Mouse (Mus musculus) midbrain, embryonic 11.5 days (tissue): ENCODE results near the gene Stkld1. TPM values are rescaled to one million over a fixed set of nuclear protein-coding genes. Genes with fewer than 3 reads are reported as not detected.

ENCODE experiments used
- ATAC-seq: fragments of 200-750 bp; cut with Nextera tagmentation; 2 replicates; pipeline ENCODE4 v1.8.0; 2017; ENCODE audit warnings: moderate TSS enrichment, moderate library complexity; ENCODE audit not compliant: low FRiP score
- DNase-seq: peaks from one replicate; pipeline ENCODE4 v3.0.0; 2015; ENCODE audit warnings: low spot score; ENCODE audit errors: missing footprints
- H3K27ac ChIP-seq: fragments of 300-500 bp; sonication (generic); 2 replicates; pipeline ENCODE4 v1.5.1; 2014; ENCODE audit warnings: low read depth, low read length
- H3K27me3 ChIP-seq: fragments of 300-500 bp; sonication (generic); 2 replicates; pipeline ENCODE4 v1.6.1; 2014; ENCODE audit warnings: mild to moderate bottlenecking, low read length, moderate library complexity, mixed read lengths; ENCODE audit not compliant: control insufficient read depth, insufficient read depth
- H3K36me3 ChIP-seq: fragments of 300-500 bp; sonication (generic); 2 replicates; pipeline ENCODE4 v1.6.1; 2014; ENCODE audit warnings: mild to moderate bottlenecking, low read length, moderate library complexity, mixed read lengths; ENCODE audit not compliant: control insufficient read depth, insufficient read depth
- H3K4me1 ChIP-seq: fragments of 300-500 bp; sonication (generic); 2 replicates; pipeline ENCODE4 v1.6.1; 2014; ENCODE audit warnings: low read length; ENCODE audit not compliant: control insufficient read depth, insufficient read depth
- H3K4me2 ChIP-seq: fragments of 300-500 bp; sonication (generic); 2 replicates; pipeline ENCODE4 v1.6.1; 2014; ENCODE audit warnings: mild to moderate bottlenecking, moderate library complexity
- H3K4me3 ChIP-seq: fragments of 300-500 bp; sonication (generic); 2 replicates; pipeline ENCODE4 v1.5.1; 2014; ENCODE audit warnings: low read depth, low read length
- H3K9ac ChIP-seq: fragments of 300-500 bp; sonication (generic); 2 replicates; pipeline ENCODE4 v1.6.1; 2014; ENCODE audit warnings: low read length
- H3K9me3 ChIP-seq: fragments of 300-500 bp; sonication (generic); 2 replicates; pipeline ENCODE4 v1.6.1; 2016; ENCODE audit warnings: low read length; ENCODE audit not compliant: control insufficient read depth
- WGBS: fragments of 180-500 bp; shearing (Covaris S2); extraction: QIAGEN DNeasy Blood & Tissue Kit; methylation state at CpG from one replicate; pipeline ENCODE4 v1.1.7; 2014; 5-methylcytosine and 5-hydroxymethylcytosine counted together
- polyA plus RNA-seq: library from polyadenylated mRNA; unstranded; fragments of >200 nt; fragmentation: Nextera tagmentation; extraction: Ambion mirVana; gene quantifications from 2 replicates; pipeline ENCODE4 v1.2.1, GENCODE M21; 2014

The Stkld1 gene
- polyA plus RNA-seq, 1 experiment from 2014 or later = not detected

DNA sequence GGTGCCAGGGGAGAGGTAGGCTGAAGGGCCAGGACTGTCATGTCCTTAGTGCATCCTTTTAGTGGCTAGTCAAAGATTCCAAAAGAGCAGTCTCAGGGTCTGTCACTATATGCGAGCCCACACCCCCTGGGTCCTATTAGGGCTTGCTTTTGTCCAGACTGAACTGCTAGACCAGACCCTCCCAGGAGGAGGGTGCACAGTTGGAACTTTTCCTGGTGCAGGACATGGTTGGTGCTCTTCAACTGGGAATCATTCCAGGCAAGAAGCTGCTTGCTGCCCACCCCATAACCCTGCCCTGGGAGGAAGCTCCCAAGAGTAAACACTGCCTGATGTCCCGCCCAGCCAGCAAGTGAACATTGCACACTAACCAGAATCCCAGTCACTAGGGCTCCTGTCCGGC is 39.3 kb downstream of the Stkld1 start, which contains the start of gene Adamts13:
Adamts13 (plus strand) TSS at position 301 of the 400 bp plus-strand sequence.
- H3K9ac ChIP-seq = no peak within 1 kb of the TSS
- no peaks in the 10 kb centered on the region for H3K27me3 ChIP-seq
- H3K9me3 ChIP-seq = no peaks in the 10 kb centered on the region
- H3K4me1 ChIP-seq = no peaks in the 10 kb centered on the region
- H3K36me3 ChIP-seq = no peaks in the 10 kb centered on the region
- H3K4me2 ChIP-seq = no peak within 1 kb of the TSS
- ATAC-seq (no peak), DNase-seq (no peak)
- H3K4me3 ChIP-seq = no peak within 1 kb of the TSS
- no peak within 1 kb of the TSS for H3K27ac ChIP-seq
- 85% methylated on average over 3 of the region's 3 CpGs for WGBS

DNA sequence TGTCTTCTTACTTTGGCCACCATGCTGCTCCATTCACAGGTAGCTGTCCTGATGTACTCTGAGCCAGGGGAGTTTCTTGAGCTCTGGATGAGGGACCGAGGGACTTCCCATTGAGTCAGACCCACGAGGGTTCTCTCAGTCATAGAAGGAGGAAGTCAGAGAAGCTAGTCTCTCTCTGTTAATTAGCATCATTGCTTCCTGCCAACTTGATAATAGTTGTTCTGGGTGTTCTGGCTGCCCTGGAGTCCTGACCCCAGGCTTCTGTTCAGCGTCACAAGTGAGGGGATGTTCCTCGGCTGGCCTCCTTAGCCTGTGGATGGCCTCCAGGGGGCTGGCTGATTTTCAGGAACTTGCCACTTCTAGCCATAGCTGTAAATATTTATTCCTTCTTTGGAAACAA is 40.1 kb downstream of the Stkld1 start:
- H3K9me3 ChIP-seq = no peaks in the 10 kb centered on the region
- no peak for DNase-seq
- no peaks in the 10 kb centered on the region for H3K4me1 ChIP-seq
- H3K36me3 ChIP-seq = no peaks in the 10 kb centered on the region
- H3K9ac ChIP-seq = no peak overlapping the region
- ATAC-seq = no peak
- 68% methylated on average over 4 of the region's 4 CpGs for WGBS
- no peaks in the 10 kb centered on the region for H3K27me3 ChIP-seq
- H3K4me3 ChIP-seq = no peak overlapping the region
- no peak overlapping the region for H3K27ac ChIP-seq
- no peak overlapping the region for H3K4me2 ChIP-seq

DNA sequence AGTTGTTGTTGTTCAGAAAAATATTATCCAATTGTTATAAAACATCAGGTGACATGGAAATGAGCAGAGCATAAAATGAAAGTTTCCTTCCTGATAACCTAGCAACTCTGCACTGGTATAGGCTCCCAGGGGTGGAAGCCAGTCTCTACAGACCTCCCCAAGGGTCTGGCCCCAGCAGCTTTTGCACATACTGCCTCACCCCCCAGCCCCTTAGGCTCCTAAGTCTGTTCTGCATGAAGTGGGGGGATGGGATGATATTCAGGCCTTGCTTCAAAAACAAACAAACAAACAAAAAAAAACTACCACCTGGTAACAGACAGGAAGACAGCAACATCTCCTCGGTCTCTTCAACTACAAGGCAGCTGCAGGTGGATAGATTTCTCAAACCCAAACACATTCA is 46.5 kb downstream of the Stkld1 start:
- Histone ChIP-seq H3K4me2 (no peak overlapping the region), H3K27ac (no peak overlapping the region), H3K27me3 (no peaks in the 10 kb centered on the region), H3K4me1 (no peaks in the 10 kb centered on the region), H3K9ac (no peak overlapping the region), H3K4me3 (no peak overlapping the region), H3K36me3 (no peaks in the 10 kb centered on the region), H3K9me3 (no peaks in the 10 kb centered on the region)
- DNase-seq (no peak), ATAC-seq (no peak)
- WGBS = 78% methylated on average over 1 of the region's 1 CpGs

DNA sequence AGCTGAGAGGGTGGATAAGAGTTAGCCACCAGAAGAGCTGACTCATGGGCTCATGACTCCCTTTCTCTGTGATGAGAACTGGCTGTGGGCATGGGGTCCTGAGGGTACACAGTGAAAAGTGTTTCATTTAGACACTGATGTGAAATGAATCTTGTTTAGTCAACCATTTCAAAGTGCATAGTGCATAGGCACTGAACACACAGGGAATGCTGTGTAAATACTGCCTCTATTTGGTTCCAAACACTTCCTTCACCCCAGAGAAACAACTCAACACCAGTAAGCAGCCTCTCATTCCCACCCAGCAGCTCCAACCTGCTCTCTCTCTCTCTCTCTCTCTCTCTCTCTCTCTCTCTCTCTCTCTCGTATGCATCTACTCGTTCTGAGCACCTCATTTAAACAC is 50.3 kb downstream of the Stkld1 start:
- no peak overlapping the region for H3K4me3 ChIP-seq
- no peak overlapping the region for H3K9ac ChIP-seq
- no peaks in the 10 kb centered on the region for H3K9me3 ChIP-seq
- no peak for DNase-seq
- no peak for ATAC-seq
- H3K27ac ChIP-seq = no peak overlapping the region
- H3K36me3 ChIP-seq = no peaks in the 10 kb centered on the region
- H3K4me1 ChIP-seq = no peaks in the 10 kb centered on the region
- no peak overlapping the region for H3K4me2 ChIP-seq
- WGBS = 63% methylated on average over 2 of the region's 2 CpGs
- no peaks in the 10 kb centered on the region for H3K27me3 ChIP-seq

DNA sequence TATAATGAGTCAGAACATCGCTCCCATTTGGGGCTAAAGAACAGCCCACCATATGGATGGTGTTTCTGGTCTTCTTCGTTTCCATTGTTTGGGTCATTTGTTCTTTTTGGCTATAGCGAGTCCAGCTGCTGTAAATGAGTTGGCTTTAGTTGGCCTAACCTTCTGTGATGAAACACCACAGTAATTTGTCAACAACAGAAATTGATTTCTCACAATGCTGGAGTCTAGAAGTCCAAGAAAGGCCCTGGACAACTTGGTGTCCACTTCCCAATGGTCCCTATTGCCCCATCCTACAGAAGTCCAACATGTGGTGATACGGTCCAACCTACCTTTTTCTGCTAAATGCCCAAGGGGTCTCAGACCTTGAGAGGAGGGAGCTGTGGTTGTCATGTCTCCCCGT is 50.8 kb downstream of the Stkld1 start:
- H3K4me2 ChIP-seq = no peak overlapping the region
- no peaks in the 10 kb centered on the region for H3K9me3 ChIP-seq
- no peak overlapping the region for H3K4me3 ChIP-seq
- 81% methylated on average over 5 of the region's 5 CpGs for WGBS
- no peaks in the 10 kb centered on the region for H3K27me3 ChIP-seq
- ATAC-seq (no peak), DNase-seq (no peak)
- H3K9ac ChIP-seq = no peak overlapping the region
- H3K36me3 ChIP-seq = no peaks in the 10 kb centered on the region
- H3K4me1 ChIP-seq = no peaks in the 10 kb centered on the region
- H3K27ac ChIP-seq = no peak overlapping the region

DNA sequence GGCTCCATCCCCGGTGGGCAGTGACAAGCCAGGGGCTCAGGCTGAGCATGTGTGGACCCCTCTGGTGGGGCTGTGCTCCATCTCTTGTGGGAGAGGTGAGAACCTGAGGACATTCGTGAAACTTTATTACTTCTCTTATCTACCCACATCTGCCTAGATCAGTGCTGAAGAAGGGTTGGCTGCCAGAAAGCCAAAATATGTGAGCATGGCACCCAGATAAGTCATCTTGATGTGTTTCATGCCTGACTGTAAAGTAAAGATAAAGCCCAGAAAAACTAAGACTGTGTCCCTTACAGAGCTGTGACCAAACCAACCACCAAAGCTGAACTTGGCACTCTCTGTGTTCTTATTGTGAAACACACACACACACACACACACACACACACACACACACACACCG is 60.1 kb downstream of the Stkld1 start:
- Histone ChIP-seq H3K9me3 (no peaks in the 10 kb centered on the region), H3K4me2 (no peak overlapping the region), H3K4me3 (no peak overlapping the region), H3K36me3 (no peaks in the 10 kb centered on the region), H3K27me3 (no peaks in the 10 kb centered on the region), H3K4me1 (no peaks in the 10 kb centered on the region), H3K9ac (no peak overlapping the region), H3K27ac (no peak overlapping the region)
- DNase-seq (no peak), ATAC-seq (no peak)
- 72% methylated on average over 3 of the region's 3 CpGs for WGBS

DNA sequence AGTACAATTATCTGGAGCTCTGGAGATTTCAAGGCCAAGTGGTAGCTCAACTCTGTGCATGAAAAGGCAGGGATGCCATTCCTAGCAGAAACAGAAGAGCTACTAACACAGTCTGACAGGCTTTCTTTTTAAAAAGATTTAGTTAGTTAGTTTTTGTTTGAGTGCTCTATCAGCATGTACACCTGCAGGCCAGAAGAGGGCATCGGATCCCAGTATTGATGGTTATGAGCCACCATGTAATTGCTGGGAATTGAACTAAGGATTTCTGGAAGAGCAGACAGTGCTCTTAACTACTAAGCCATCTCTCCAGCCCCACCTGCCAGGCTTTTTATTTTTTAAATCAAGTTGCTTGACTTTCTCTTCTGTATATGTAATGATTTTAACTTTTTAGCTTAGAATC is 63.7 kb downstream of the Stkld1 start:
- ATAC-seq = no peak
- Histone ChIP-seq H3K36me3 (no peaks in the 10 kb centered on the region), H3K9me3 (no peaks in the 10 kb centered on the region), H3K4me3 (no peak overlapping the region), H3K4me2 (no peak overlapping the region), H3K27me3 (no peaks in the 10 kb centered on the region), H3K4me1 (no peaks in the 10 kb centered on the region), H3K9ac (no peak overlapping the region), H3K27ac (no peak overlapping the region)
- DNase-seq = no peak
- 79% methylated on average over 1 of the region's 1 CpGs for WGBS

DNA sequence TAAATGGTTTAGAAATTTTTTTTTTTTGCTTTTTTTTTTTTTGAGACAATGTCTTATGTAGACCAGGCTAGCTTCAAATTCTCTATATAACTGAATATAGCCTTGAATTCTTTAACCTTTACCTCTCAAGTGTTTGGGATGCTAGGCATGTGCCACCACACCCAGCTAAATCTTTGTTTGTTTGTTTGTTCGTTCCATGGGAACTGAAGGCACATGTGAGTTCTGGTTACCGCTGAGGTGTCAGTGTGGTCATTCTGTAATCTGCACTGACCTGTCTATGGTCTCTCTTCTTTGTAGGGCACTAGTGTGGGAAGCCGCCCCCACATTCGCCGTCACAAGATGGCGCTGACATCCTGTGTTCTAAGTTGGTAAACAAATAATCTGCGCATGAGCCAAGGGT is 64.1 kb downstream of the Stkld1 start:
- Histone ChIP-seq H3K27ac (no peak overlapping the region), H3K9ac (no peak overlapping the region), H3K36me3 (no peaks in the 10 kb centered on the region), H3K4me1 (no peaks in the 10 kb centered on the region), H3K9me3 (no peaks in the 10 kb centered on the region), H3K4me3 (no peak overlapping the region), H3K4me2 (no peak overlapping the region), H3K27me3 (no peaks in the 10 kb centered on the region)
- DNase-seq (no peak), ATAC-seq (no peak)
- 93% methylated on average over 6 of the region's 7 CpGs for WGBS
